Mouse (Mus musculus) telencephalon, adult 2 months (tissue): ENCODE data around the gene Pde3b.
"Not testable (repeated sequence)": the region's sequence is repeated elsewhere in the genome, so short reads cannot be mapped to it uniquely, and the experiment has no call there.

Experiments used
- DNase-seq: peaks from one replicate; pipeline ENCODE4 v3.0.0-alpha.2; 2011; ENCODE audit warnings: low read depth, low spot score

Gene Pde3b

GRCm38 (mm10) chr7:114478901-114479300 is 63.8 kb downstream of the Pde3b start:
- DNase-seq, result no peak

GRCm38 (mm10) chr7:114479779-114480178 is 64.7 kb downstream of the Pde3b start:
- no peak for DNase-seq

GRCm38 (mm10) chr7:114480196-114480989 is 65.3 kb downstream of the Pde3b start:
- DNase-seq, result no peak

- no peak for DNase-seq
Measured at GRCm38 (mm10) chr7:114481008-114481407, 65.9 kb downstream of the Pde3b start.

GRCm38 (mm10) chr7:114481429-114481931 is 66.4 kb downstream of the Pde3b start:
- DNase-seq, result no peak

GRCm38 (mm10) chr7:114492540-114492939 is 77.5 kb downstream of the Pde3b start:
- no peak for DNase-seq

GRCm38 (mm10) chr7:114494033-114494432 is 79.0 kb downstream of the Pde3b start:
- peak; percentile 12 for DNase-seq

- DNase-seq, result peak; percentile 10
Measured at GRCm38 (mm10) chr7:114499293-114499692, 84.2 kb downstream of the Pde3b start.

GRCm38 (mm10) chr7:114508879-114509278 is 93.8 kb downstream of the Pde3b start:
- DNase-seq, result no peak

GRCm38 (mm10) chr7:114520122-114520521 is 105.0 kb downstream of the Pde3b start:
- no peak for DNase-seq

GRCm38 (mm10) chr7:114526245-114526644 is 111.2 kb downstream of the Pde3b start:
- DNase-seq, result no peak

GRCm38 (mm10) chr7:114536179-114536578 is 121.1 kb downstream of the Pde3b start:
- DNase-seq, result no peak

- DNase-seq, result peak; percentile 86
Measured at GRCm38 (mm10) chr7:114562531-114563241, 147.6 kb downstream of the Pde3b start, which contains the start of gene Cyp2r1. TSS of gene Cyp2r1 (minus strand) at chr7:114562972.

- DNase-seq, result not testable (repeated sequence)
Measured at GRCm38 (mm10) chr7:114573866-114574265, 158.8 kb downstream of the Pde3b start.

GRCm38 (mm10) chr7:114576931-114577330 is 161.8 kb downstream of the Pde3b start:
- DNase-seq, result no peak

- no peak for DNase-seq
Measured at GRCm38 (mm10) chr7:114577665-114578064, 162.6 kb downstream of the Pde3b start.

GRCm38 (mm10) chr7:114580426-114580825 is 165.3 kb downstream of the Pde3b start:
- DNase-seq, result peak; percentile 23

GRCm38 (mm10) chr7:114581200-114581599 is 166.1 kb downstream of the Pde3b start:
- no peak for DNase-seq

GRCm38 (mm10) chr7:114582441-114582840 is 167.4 kb downstream of the Pde3b start:
- no peak for DNase-seq
